Mouse (Mus musculus): ENCODE results near the gene Tmub2.

DNA sequence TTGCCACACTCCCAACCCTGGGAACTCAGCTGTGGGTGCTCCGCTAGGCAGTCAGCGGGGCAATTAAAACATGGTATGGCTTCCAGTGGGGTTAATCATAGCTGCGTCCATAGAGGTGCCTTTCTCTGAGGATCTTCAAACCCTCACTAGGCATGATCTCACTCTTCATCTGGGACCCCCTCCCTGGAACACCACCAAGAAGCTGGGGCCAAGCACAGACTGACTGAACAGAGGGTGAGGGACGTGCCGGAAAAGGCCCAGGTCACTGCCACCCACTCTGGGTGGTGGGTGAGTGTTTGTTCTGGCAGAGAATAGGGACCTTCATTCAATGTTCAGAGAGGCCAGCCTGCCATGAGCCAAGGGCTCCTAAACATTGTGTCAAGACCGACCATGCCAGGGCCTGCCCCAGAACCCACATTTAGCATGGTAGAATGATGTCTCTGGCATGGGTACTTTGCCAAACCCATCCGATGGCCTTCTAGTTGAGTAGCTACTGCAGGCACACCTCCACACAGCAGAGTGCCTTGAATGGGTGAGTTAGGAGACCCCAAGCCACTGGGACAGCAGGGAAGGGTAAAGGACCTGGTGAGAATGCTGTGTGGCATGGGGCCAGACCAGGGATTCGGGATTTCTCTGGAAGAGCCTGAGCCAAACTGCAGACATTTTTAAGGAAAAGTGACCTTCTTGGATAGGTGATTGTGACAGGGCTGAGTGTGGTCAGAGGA lies 17.9 kb upstream of the Tmub2 start:
- TF ChIP-seq CTCF (IDR thresholded peaks at IDR 0.05; ENCODE audit: control insufficient read depth, insufficient read depth, insufficient read length) (no peak), CEBPB (IDR thresholded peaks at IDR 0.05; ENCODE audit: low read depth) (no peak)

All from C2C12 (cell line).